Mouse (Mus musculus) forelimb bud, embryonic 11.5 days (tissue): ENCODE results near the gene Pmel.

ENCODE experiments used
- DNase-seq: peaks from one replicate; pipeline ENCODE4 v3.0.0-alpha.2; 2012; ENCODE audit warnings: low read depth, low spot score

Pmel gene

GRCm38 (mm10) chr10:128703895-128704294 is at the start of gene Pmel:
Pmel (plus strand) TSS chr10:128704195.
- DNase-seq, result no peak

DNA sequence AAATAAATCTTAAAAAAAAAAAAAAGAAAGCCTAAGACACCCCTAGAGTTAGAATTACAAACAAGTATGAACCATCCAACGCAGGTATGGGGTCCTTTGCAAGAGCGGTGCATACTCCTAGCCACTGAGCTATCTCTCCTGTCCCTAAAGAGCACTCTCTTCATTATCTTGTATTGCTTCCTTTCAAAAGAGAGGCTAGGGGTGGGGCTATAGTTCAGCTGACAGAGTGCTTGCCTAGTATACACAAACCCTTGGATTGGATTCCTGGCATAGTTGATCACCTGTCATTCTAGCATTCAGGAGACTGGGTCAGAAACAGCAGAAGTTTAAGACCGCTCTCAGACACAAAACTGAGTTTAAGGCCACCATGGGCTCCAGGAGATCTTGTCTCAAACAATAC is 48.7 kb upstream of the Pmel start:
- no peak for DNase-seq

- no peak for DNase-seq
These were observed 47.3 kb upstream of the Pmel start for GRCm38 (mm10) chr10:128656731-128657130.

DNA sequence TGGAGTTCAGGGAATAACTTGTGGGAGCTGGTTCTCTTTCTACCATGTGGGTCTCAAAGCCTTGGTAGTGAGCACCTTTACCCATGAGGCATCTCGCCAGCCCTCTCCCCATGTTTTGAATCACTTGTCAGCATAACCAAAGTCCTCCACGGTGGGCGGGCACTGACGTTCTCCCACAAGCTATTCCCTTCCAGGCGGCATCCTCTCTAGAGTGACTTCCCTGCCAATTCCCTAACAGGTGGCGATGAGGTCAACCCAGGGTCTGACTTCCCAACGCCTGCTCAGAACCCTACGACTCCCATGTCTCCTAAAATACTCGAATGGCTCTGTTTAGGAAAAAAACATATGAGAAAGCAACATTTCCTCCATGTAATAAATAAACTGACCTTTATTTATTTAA is 46.2 kb upstream of the Pmel start:
- no peak for DNase-seq

- no peak for DNase-seq
These were observed 44.5 kb upstream of the Pmel start for GRCm38 (mm10) chr10:128659490-128659889.

DNA sequence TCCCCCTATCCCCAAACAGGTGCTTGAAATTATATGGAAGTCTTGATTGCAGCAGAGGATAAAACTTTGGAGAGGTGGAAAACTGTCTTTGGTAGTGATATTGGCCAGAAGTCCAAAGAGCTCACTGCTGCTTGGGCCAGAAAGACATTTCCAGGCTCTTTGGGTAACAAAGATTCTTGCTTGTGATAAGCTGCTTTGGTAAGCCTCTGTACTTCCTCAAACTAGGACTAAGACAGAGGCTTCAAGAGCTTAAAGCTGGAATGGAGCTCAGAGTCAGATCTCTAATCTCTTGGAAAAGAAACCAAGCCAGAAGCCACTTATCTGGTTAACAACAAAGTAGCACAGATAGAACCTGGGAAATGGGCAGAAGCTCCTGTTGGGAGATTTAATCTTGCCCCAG is 41.5 kb upstream of the Pmel start:
- DNase-seq, result no peak

DNA sequence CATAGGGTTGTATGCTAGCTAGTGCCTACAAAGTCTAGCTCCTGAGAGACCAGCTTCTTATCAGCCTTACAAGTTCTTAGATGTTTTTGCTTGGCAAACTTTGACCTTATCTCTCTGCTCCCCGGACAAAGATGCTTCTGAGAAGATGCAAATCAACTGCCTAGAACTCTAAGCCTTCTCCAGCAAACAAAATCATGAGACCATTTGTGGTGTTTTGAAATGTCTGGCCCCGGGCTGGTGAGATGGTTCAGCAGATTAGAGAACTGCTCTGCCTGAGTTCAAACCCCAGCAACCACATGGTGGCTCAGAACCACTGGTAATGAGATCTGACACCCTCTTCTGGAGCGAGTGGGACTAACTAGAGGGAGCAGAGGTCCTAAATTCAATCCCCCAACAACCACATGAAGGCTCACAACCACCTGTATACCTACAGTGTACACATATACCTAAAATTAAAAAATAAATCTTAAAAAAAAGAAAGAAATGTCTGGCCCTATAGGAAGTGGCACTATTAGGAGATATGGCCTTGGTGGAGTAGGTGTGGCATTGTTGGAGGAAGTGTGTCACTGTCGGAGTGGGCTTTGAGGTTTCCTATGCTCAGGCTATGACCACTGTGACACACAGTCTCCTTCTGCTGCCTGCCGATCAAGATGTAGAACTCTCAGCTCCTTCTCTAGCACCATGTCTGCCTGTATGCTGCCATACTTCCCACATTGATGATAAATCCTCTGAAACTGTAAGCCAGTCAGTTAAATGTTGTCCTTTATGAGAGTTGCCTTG is 40.4 kb upstream of the Pmel start:
- DNase-seq, result no peak

GRCm38 (mm10) chr10:128664808-128665207 is 39.2 kb upstream of the Pmel start:
- no peak for DNase-seq

- DNase-seq, result no peak
These were observed 38.7 kb upstream of the Pmel start for GRCm38 (mm10) chr10:128665307-128665706.

DNA sequence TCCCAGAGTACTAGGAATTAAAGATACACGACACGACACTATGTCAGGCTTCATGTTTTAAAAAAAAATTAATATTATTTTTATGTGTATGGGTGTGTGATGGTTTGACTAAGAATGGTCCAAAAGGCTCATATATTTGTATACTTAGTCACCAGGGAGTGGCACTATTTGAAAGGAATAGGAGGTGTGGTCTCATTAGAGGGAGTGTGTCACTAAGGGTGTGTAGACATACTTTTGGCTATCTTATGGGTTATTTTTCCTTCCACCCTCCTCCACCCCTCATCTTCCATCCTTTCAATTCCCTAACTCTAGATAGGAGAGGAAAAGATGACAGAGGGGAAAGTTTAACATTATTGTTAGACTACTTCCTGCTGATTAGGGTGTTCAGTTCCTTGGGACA is 38.2 kb upstream of the Pmel start:
- no peak for DNase-seq

GRCm38 (mm10) chr10:128668790-128669672 is 35.0 kb upstream of the Pmel start:
- DNase-seq, result peak; percentile 67

DNA sequence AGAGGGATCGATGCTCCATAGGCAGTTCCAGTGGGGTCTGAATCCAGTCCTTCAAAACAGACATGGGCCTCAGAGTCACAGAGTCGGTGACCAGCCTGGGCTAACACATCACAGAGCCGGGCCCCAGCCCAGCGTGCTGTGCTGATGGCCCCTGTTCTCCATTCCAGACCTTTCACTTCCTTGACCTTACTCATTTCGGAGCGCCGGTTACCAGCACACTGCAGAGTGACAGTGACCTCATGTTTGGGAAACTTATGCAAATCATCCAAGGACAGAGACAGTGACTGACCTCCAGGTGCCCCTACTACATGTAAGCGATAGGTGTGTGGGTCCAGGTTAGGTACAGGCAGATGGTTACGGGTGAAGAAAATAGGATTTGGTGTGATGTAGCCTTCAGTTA is 32.8 kb upstream of the Pmel start:
- DNase-seq, result no peak

- peak; percentile 70 for DNase-seq
These were observed 30.1 kb upstream of the Pmel start, which contains the start of gene Suox for GRCm38 (mm10) chr10:128673763-128674468. Suox (minus strand) TSS chr10:128674073.

- DNase-seq, result no peak
These were observed 29.5 kb upstream of the Pmel start for GRCm38 (mm10) chr10:128674469-128675008.

DNA sequence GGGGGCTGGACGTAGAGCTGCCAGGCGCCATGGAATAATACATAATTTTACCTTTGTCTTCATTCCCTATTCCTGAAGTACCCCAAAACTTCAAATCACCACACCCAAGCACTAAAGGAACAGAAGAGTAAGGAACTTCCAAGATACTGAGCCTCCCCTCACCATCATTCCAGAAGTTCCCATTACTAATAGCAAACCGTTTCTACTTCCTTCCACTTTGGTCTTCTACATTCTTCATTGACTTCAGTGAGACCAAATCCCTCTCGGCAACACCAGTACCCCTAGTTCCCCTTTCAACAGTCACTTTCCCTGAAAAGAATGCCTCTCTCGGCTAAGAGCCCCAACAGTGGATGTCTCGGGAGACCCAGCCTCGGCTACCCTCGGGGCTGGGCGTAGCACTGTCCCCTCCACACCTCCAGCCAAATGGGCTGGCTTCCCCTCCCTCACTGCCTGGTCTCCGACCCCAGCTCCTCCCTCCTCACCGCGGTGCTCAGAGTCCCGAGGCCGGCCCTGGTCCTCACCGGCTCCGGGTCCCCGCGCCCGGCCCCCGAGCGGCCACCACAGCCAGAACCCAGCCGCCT is 8.5 kb upstream of the Pmel start:
- DNase-seq, result peak; percentile 37

- DNase-seq, result peak; percentile 99
These were observed 7.8 kb upstream of the Pmel start, which contains the start of gene Rab5b for GRCm38 (mm10) chr10:128695992-128696807. Rab5b (minus strand) TSS chr10:128696264.

DNA sequence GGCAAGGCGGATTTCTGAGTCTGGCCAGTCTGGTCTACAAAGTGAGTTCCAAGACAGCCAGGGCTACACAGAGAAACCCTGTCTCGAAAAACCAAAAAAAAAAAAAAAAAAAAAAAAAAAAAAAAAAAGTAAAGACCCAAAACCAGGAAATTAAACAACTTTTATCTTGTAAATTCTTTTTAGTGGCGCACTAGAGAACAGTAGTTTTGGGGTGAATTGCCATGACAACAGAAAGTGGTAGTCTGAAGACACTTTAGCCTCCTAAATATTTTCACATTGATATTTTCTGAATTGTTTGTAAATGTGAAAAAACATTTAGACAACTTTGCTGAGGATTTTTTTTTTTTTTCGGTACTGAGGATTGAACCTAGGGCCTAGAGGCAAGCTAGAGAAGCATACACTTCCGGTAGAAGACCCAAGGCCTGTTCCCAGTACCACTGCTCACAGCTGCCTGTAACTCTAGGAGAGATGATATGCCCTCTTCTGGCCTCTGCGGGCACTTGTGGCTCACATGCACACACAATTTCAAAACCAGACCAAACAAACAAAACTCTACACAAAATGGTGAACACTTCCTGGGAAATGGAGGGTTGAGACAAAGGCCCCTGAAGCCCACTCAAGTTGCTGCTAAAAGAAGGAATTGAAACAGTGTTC is 6.8 kb upstream of the Pmel start:
- no peak for DNase-seq

DNA sequence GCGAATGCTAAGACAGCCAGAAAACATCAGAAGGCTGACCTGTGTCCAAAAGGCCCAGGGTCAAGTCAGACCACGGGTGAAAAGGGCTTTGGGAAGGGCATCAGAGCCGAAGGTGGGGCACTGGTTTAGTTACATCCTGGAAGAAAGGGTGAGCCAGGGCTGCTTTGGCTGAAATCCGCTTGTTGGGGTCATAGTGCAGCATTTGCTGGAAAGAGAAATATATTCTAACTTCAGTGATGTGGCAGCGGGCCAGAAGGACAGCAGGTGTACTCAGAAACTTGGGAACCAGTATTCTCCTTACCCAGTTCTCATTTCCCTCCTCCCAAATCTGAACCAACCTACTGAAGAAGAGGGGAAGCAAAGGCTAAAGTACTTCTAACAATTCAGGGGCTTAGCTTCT is 5.0 kb upstream of the Pmel start:
- no peak for DNase-seq

DNA sequence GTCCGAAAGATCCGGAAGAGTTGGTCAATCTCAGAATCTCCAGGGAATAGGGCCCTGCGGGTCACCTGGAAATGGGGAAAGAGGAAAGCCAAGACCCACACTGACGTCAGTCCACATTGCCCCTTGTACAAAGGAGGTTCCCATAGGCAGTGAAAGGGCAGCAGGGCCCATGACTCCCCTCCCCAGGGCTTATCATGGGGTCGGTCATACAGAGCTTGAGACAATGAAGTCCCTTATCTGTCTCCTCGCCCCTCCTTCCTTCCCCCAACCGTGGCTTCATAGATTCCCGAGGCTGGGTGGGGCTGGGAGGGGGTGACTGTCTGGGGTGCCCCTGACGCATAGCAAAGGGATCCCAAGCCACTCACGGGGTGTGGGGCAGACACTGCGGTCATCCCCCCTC is 4.4 kb upstream of the Pmel start:
- no peak for DNase-seq

DNA sequence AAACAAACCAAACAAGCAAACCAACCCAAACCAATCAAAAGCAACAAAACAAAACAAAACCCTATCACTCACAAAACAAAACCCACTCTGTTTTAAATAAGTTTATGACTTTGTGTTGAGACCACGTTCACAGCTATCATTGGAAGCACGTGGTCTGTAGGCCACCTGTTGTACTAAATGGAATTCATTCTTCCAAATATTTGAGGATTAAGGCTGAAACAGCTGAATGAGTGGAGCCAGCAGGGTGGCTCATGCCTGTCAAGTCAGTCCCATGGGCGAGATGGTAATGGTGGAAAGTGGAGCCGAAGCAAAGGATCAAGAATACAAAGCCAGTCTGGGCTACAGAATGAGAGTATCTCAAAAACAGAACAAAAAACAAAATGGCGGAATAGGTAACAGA is 3.3 kb upstream of the Pmel start:
- no peak for DNase-seq
